In genomic region chr1:46886091-46886490, GRCm38 (mm10) we compare ENCODE assay signal across 14 mouse cellular contexts. TPM values are rescaled to one million over a fixed set of nuclear protein-coding genes. Genes with fewer than 3 reads are reported as not detected.
DNase-seq lines count a peak whose midpoint lies in the region; ATAC-seq and TF ChIP-seq lines count a peak whose summit lies in the region.
"Had no signal": no experiment of that assay in that cellular context is flagged by ENCODE, and none has a peak within 500 bp of the region (broad histone marks: within the 10 kb centered on the region; RNA-seq: fewer than 3 reads in every experiment).

No protein-coding gene starts in this region.

- no peak for DNase-seq in heart, postnatal 25 days (ENCODE audit: low spot score)
- no peak for DNase-seq in lung, postnatal 0 days (ENCODE audit: low spot score)
- no peak for DNase-seq in lung, postnatal 4 days
- peak; percentile 13 for DNase-seq in forelimb bud, embryonic 11.5 days (ENCODE audit: low read depth, low spot score)
- DNase-seq in yolk sac, embryonic 10.5 days (ENCODE audit: low spot score): peak; percentile 9
- DNase-seq in thymus, postnatal 25 days: no peak
- no peak for DNase-seq in cerebellum, adult 8-10 months
- DNase-seq: adrenal gland, postnatal 25 days; cerebellum, adult 2 months; heart, postnatal 10 days; liver, embryonic 13.5 days had no signal

- ATAC-seq in heart, embryonic 13.5 days (ENCODE audit: extremely low read depth, insufficient number of reproducible peaks, low FRiP score, low TSS enrichment): no peak
- ATAC-seq in lung, postnatal 0 days: 0 out of 2 replicates have a peak, but pooled peaks have one; percentile 15
- ATAC-seq: inflammation-experienced regulatory T-cells, adult 6 months had no signal

- H3K4me3 ChIP-seq in heart, embryonic 13.5 days: no peak overlapping the region
- H3K4me3 ChIP-seq in lung, postnatal 0 days (ENCODE audit: low read depth, low read length): no peak overlapping the region
- H3K4me3 ChIP-seq: liver, embryonic 13.5 days; megakaryocyte, embryonic 14.5 days had no signal

- peaks cover 36% of the 10 kb centered on the region for H3K4me1 ChIP-seq in heart, embryonic 13.5 days
- H3K4me1 ChIP-seq in lung, postnatal 0 days (ENCODE audit: insufficient read depth, low read depth, low read length): no peaks in the 10 kb centered on the region
- H3K4me1 ChIP-seq: liver, embryonic 13.5 days; megakaryocyte, embryonic 14.5 days had no signal

- H3K27me3 ChIP-seq in heart, embryonic 13.5 days (replicated peaks): no peaks in the 10 kb centered on the region
- no peaks in the 10 kb centered on the region for H3K27me3 ChIP-seq in lung, postnatal 0 days (replicated peaks; ENCODE audit: insufficient read depth, low read length)
- H3K27me3 ChIP-seq: liver, embryonic 13.5 days; megakaryocyte, embryonic 14.5 days had no signal

- WGBS in heart, embryonic 13.5 days: 38% methylated on average over 9 of the region's 9 CpGs
- WGBS in lung, postnatal 0 days: 17% methylated on average over 9 of the region's 9 CpGs

- TF ChIP-seq CTCF in lung, postnatal 0 days (IDR thresholded peaks at IDR 0.05): no peak

- 0 out of 2 replicates have a peak overlapping the region, but pooled peaks have one; percentile 36 for H3K27ac ChIP-seq in heart, embryonic 13.5 days (replicated peaks)
- H3K27ac ChIP-seq in lung, postnatal 0 days (ENCODE audit: low read length): no peak overlapping the region
- H3K27ac ChIP-seq: liver, embryonic 13.5 days had no signal

- no peaks in the 10 kb centered on the region for H3K36me3 ChIP-seq in heart, embryonic 13.5 days
- no peaks in the 10 kb centered on the region for H3K36me3 ChIP-seq in lung, postnatal 0 days (ENCODE audit: insufficient read depth, low read length)
- H3K36me3 ChIP-seq: liver, embryonic 13.5 days had no signal

- no peak overlapping the region for H3K4me2 ChIP-seq in heart, embryonic 13.5 days
- H3K4me2 ChIP-seq in lung, postnatal 0 days (replicated peaks; ENCODE audit: low read depth, low read length): no peak overlapping the region
- H3K4me2 ChIP-seq: liver, embryonic 13.5 days had no signal

- no peak for TF ChIP-seq EP300 in lung, postnatal 0 days (IDR thresholded peaks at IDR 0.05)

- no peaks in the 10 kb centered on the region for H3K9me3 ChIP-seq in heart, embryonic 13.5 days
- no peaks in the 10 kb centered on the region for H3K9me3 ChIP-seq in lung, postnatal 0 days (ENCODE audit: low read length)
- H3K9me3 ChIP-seq: liver, embryonic 13.5 days; megakaryocyte, embryonic 14.5 days had no signal

- intact Hi-C loops in heart, postnatal 25 days (cut with DNase I): no loop called here

- H3K9ac ChIP-seq in heart, embryonic 13.5 days: no peak overlapping the region
- H3K9ac ChIP-seq in lung, postnatal 0 days (replicated peaks; ENCODE audit: low read depth): no peak overlapping the region
- H3K9ac ChIP-seq: liver, embryonic 13.5 days had no signal

RNA-seq across cellular contexts. Expression of gene Slc39a10, which starts 6.6 kb away (rescaled TPM):
- polyA plus RNA-seq in heart, embryonic 13.5 days (2015; fragmentation: Nextera tagmentation; extraction: Ambion mirVana): 24.6 and 25.8 TPM in 2 replicates
- 10 to 100 TPM; 11.0 to 13.2 TPM for total RNA-seq in heart, postnatal 25 days (2021)
- polyA plus RNA-seq in lung, postnatal 0 days (2015; fragmentation: Nextera tagmentation; extraction: Ambion mirVana): 15.9 and 23.6 TPM in 2 replicates

Comparison
In these comparisons a context has a peak if more than half of its experiments do, and no peak if none do; other contexts are left out.
1. DNase-seq: peak in forelimb bud, embryonic 11.5 days (single experiment) and yolk sac, embryonic 10.5 days (single experiment); none in heart, postnatal 25 days (single experiment), lung, postnatal 0 days (single experiment), lung, postnatal 4 days (0 of 2), thymus, postnatal 25 days (single experiment) and cerebellum, adult 8-10 months (single experiment).